Mouse (Mus musculus) right cerebral cortex, postnatal 4 days (tissue): Measurements from ENCODE around the gene H60b.
"Not testable (repeated sequence)": the region's sequence is repeated elsewhere in the genome, so short reads cannot be mapped to it uniquely, and the experiment has no call there.

Experiments used
- DNase-seq: peaks from one replicate; pipeline ENCODE4 v3.0.0-alpha.2; 2022

Gene H60b

GRCm38 (mm10) chr10:22165328-22166003 is 7.1 kb downstream of the H60b start:
- not testable (repeated sequence) for DNase-seq

DNA sequence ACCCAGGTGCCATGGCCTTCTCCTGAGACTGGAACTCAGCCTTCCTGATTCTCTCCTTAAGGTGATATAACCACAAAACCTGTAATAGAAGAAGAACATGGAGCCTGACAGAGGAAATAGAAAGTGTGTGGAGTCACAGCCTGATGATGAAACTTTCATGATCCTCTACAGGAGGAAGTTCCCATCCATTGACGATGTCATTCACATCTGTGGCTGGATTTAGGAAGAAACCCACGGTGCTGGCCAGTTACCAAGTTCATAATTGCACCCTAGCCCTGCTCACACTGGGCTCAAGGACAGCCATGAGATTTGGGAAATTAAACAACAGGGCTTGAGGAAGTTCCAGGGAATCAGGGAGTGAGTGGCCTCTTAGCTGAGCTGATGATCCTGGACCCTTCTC is 7.6 kb downstream of the H60b start:
- not testable (repeated sequence) for DNase-seq

- not testable (repeated sequence) for DNase-seq
Observed at GRCm38 (mm10) chr10:22167061-22167460, 8.7 kb downstream of the H60b start.

GRCm38 (mm10) chr10:22169116-22169515 is 10.7 kb downstream of the H60b start:
- not testable (repeated sequence) for DNase-seq

GRCm38 (mm10) chr10:22172431-22173334 is 14.3 kb downstream of the H60b start:
- not testable (repeated sequence) for DNase-seq

DNA sequence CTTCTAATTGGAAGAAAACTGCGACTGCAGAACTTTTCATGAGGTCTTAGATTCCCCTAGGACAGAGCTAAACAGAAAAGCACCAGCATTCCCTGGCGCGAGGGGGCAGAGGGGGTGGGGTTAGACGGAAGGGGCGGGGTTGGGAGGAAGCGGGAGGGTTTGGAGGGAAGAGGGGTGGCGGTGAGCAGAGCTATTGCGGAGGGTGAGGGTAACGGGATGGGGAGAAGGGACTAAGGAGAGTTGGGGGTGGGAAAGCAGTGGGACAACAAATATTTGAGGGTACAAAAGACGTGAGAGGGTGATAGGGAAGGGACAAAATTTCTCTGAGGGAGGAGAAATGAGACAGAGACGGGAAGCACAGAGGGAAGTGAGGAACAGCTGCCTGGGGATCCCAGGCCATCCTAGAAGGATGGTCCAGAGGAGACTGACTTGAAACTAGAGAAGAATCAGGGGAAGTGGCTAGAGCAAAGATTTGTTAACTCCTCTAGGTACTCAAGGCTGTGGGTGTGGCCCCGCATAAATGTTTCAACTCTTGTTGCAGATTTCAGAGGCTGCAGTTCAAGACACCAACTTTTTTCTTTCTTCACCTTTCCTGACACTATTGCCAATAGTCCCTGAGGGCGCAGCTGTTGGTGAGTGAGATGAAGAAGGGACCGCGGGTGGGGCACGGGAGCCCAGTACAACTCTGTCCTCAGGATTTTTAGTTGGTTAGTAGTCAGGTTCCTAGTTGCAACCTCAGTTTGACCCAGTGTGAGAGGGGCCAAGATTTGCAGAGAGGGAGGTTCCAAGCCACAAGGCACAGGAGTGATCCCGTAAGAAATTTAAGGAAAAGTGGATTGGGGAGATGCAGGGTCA is 15.2 kb downstream of the H60b start:
- not testable (repeated sequence) for DNase-seq

DNA sequence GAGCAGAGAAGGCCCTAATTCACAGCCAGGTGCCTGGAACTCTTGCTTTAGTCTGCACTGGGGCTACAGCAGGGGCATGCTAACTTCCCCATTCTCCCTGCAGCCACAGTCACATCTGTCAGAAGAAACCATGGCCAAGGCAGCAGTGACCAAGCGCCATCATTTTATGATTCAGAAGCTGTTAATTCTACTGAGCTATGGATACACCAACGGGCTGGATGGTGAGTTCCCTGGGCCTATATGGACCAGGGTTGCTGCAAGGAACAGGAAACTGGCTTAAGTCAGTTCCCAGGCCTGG is 15.8 kb downstream of the H60b start:
- DNase-seq = not testable (repeated sequence)

GRCm38 (mm10) chr10:22176515-22176914 is 18.1 kb downstream of the H60b start:
- not testable (repeated sequence) for DNase-seq

GRCm38 (mm10) chr10:22191035-22191434 is 32.6 kb downstream of the H60b start:
- not testable (repeated sequence) for DNase-seq

- DNase-seq = not testable (repeated sequence)
Observed at GRCm38 (mm10) chr10:22201352-22201751, 43.0 kb downstream of the H60b start.

DNA sequence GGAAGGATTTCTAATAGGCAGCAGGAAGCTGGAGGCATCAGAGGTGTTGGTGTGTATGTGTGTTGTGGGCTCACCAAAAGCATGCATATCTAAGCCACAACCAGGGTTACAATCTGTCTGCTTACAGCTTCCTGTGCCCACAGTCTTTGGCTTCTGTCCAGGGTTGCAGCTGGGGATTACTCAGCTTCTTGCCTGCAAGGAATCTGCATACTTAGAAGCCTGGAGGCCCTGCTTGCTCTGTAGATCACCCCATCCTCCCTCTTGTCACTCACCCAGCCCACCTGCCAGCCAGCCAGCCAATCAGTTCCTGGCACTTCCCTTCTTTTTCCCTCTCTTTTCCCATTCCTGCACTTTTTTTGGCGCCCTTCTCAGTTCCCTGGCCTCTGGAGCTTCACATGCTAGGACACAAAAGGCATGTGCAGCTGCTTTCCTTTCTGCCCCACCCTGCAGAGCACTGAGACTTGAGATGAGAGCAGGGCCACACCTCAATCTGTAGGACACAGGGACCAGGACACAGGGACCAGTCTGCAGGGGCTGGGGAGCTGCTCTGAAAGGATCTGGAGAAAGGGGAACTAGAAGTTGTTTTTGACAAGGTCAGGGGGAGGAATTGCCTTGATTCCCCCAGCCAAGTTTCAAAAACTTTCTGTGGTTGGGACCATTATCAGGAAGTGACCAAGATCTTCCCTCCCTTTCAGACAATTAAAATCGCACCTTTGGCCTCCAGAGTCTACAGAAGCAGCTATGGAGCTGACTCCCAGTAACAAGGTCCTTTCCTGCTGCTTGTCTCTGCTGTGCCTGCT is 44.6 kb downstream of the H60b start:
- not testable (repeated sequence) for DNase-seq

GRCm38 (mm10) chr10:22206443-22206842 is 48.1 kb downstream of the H60b start:
- not testable (repeated sequence) for DNase-seq

DNA sequence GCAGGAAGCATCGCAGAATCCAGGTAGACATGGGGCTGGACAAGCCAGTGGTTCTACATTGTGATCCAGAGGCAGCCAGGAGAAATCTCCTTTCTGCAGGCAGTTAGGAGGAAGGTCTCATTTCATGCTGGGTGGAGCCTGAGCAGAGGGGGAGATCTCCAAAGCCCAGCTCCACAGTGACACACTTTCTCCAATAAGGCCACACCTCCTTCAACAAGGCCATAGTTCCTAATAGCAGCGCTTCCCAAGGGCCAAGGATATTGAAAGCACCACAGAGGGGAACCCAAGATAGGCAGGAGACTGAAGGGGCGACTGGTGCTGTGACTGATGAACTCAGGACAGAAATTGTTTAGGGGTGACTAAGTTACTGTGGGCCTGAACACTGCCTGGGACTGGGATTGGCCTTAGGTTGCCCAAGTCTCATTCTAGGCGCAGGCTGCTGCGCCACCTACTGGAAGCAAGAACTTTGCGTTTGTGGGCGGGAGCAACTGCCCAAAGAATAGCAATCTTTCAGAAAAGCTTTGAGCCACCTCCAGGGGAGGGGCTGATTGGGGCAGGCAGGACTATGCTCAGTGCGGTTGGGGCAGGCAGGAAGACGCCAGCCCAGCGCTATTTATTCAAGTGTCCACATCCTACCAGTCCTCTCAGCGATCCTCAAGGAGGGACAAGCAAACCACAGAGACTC is 53.8 kb downstream of the H60b start:
- peak; percentile 29 for DNase-seq

DNA sequence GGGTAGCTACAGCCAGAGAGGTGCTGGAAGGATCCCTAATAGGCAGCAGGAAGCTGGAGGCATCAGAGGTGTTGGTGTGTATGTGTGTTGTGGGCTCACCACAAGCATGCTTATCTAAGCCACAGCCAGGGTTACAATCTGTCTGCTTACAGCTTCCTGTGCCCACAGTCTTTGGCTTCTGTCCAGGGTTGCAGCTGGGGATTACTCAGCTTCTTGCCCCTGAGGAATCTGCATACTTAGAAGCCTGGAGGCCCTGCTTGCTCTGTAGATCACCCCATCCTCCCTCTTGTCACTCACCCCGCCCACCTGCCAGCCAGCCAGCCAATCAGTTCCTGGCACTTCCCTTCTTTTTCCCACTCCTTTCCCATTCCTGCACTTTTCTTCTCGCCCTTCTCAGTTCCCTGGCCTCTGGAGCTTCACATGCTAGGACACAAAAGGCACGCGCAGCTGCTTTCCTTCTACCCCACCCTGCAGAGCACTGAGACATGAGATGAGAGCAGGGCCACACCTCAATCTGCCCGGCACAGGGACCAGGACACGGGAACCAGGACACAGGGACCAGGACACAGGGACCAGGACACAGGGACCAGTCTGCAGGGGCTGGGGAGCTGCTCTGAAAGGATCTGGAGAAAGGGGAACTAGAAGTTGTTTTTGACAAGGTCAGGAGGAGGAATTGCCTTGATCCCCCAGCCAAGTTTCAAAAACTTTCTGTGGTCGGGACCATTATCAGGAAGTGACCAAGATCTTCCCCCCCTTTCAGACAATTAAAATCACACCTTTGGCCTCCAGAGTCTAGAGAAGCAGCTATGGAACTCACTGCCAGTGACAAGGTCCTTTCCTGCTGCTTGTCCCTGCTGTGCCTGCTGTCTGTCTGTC is 65.3 kb downstream of the H60b start:
- DNase-seq = not testable (repeated sequence)

- DNase-seq = no peak
Observed at GRCm38 (mm10) chr10:22265060-22265459, 106.7 kb downstream of the H60b start.

- DNase-seq = not testable (repeated sequence)
Observed at GRCm38 (mm10) chr10:22270879-22271786, 112.7 kb downstream of the H60b start.

- DNase-seq = not testable (repeated sequence)
Observed at GRCm38 (mm10) chr10:22272914-22273683, 114.7 kb downstream of the H60b start.

- DNase-seq = no peak
Observed at GRCm38 (mm10) chr10:22273684-22274305, 115.4 kb downstream of the H60b start.
